Mouse (Mus musculus) B cell, adult 62 days (primary cell): ENCODE data around the gene 4930512M02Rik. TPM values are rescaled to one million over a fixed set of nuclear protein-coding genes. Genes with fewer than 3 reads are reported as not detected.

Experiments
- total RNA-seq: library from RNA; stranded (reverse); gene quantifications from 4 replicates; pipeline ENCODE4 v1.2.4, GENCODE M21; 2023

4930512M02Rik gene
- not detected in 4 replicates for total RNA-seq

GRCm38 (mm10) chr11:11627735-11628134 is at the start of gene 4930512M02Rik:
Gene 4930512M02Rik (minus strand): TSS chr11:11627835.

Other genes starting within 250 kb of the 4930512M02Rik start
- gene Spata48, start 165.7 kb downstream of the 4930512M02Rik start, total RNA-seq = 4.7 to 6.7 TPM (median 5.7 TPM) in 4 replicates
- 1.5 to 2.9 TPM (median 1.8 TPM) in 4 replicates for gene Zpbp, start 165.4 kb downstream of the 4930512M02Rik start, total RNA-seq
- 330 to 364 TPM (median 352 TPM) in 4 replicates for gene Ikzf1, start 57.2 kb upstream of the 4930512M02Rik start, total RNA-seq
- gene Fignl1, start 181.1 kb upstream of the 4930512M02Rik start, total RNA-seq = 3.1 to 5.2 TPM (median 3.9 TPM) in 4 replicates